Mouse (Mus musculus) v-Abl transformed pro-B cells (cell line): ENCODE measurements around the gene Psg25.
"Not testable (repeated sequence)": the region's sequence is repeated elsewhere in the genome, so short reads cannot be mapped to it uniquely, and the experiment has no call there.

Experiments
- in situ Hi-C, 2 experiments: fragments of 400-800 bp; cut with MboI; formaldehyde crosslinking; loops; one replicate each; pipeline ENCODE4 v1.15.1; 2025; ENCODE audit not compliant: unreplicated experiment in 2 of 2

Gene Psg25

GRCm38 (mm10) chr7:18532169-18532568 lies at the start of gene Psg25:
TSS of gene Psg25 (minus strand) at chr7:18532269.
- in situ Hi-C loops: no loop called here

- in situ Hi-C loops: no loop called here
Measured at GRCm38 (mm10) chr7:18567205-18567604, 35.1 kb upstream of the Psg25 start, which contains the start of gene Psg27. TSS of gene Psg27 (minus strand) at chr7:18567305.

- in situ Hi-C loops: no loop called here
Measured at GRCm38 (mm10) chr7:18559850-18560249, 27.8 kb upstream of the Psg25 start.

- in situ Hi-C loops: not testable (repeated sequence)
Measured at GRCm38 (mm10) chr7:18555751-18556150, 23.7 kb upstream of the Psg25 start.

GRCm38 (mm10) chr7:18533420-18533819 lies 1.4 kb upstream of the Psg25 start:
- in situ Hi-C loops: no loop called here

- in situ Hi-C loops: no loop called here
Measured at GRCm38 (mm10) chr7:18524668-18525067, 7.4 kb downstream of the Psg25 start.

- in situ Hi-C loops: not testable (repeated sequence)
Measured at GRCm38 (mm10) chr7:18512848-18513247, 19.2 kb downstream of the Psg25 start.

- in situ Hi-C loops: not testable (repeated sequence)
Measured at GRCm38 (mm10) chr7:18512417-18512816, 19.7 kb downstream of the Psg25 start.

GRCm38 (mm10) chr7:18511479-18511878 lies 20.6 kb downstream of the Psg25 start:
- in situ Hi-C loops: no loop called here

- in situ Hi-C loops: no loop called here
Measured at GRCm38 (mm10) chr7:18484077-18484476, 48.0 kb downstream of the Psg25 start, which contains the start of gene Psg26. TSS of gene Psg26 (minus strand) at chr7:18484177.
